Mouse (Mus musculus): ENCODE data around the gene Cd80.
A peak's percentile ranks its signal among the peaks of the same experiment; 100 is the strongest.

Cd80 gene

GRCm38 (mm10) chr16:38448458-38448857 lies 6.9 kb upstream of the Cd80 start:
- DNase-seq (ENCODE audit: low read depth, low spot score) = peak; percentile 33

GRCm38 (mm10) chr16:38450707-38451106 lies 4.7 kb upstream of the Cd80 start:
- no peak for DNase-seq (ENCODE audit: low read depth, low spot score)

DNA sequence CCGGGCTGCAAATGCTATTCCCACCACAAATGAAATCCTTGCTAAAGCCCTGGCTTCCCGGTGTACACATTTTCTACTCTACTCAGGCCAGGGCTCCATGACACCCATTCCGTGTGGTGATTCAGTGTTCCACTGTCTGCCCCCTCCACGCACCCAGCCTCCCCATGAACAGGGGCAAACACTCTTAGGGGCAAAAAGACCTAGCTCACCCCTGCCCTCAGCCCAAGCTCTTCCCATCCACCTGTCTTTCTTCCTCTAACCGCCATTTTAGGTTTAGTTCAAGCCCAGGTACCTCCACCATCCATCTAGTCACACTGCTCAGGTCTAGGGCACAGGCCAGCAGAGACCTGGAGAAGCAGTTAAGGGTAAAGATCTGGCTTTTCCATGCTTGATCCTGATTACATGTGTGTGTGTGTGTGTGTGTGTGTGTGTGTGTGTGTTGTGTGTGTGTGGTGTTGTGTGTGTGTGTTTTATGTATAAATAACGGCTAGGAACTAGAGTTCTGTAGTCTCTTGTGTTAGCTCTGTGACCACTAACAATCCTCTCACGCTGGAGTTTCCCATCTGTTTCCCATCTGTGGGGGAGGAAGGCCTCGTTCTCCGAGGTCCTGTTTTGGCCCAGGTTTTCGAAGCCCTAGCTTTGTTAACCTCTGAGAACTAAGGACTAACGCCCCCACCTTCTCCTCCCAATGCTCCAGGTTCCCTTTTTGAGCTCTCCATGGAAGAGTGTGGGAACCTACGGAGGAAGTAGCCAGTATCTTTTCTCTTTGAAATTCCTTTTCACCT lies 3.7 kb upstream of the Cd80 start:
- peak; percentile 78 for DNase-seq (ENCODE audit: low read depth, low spot score)

DNA sequence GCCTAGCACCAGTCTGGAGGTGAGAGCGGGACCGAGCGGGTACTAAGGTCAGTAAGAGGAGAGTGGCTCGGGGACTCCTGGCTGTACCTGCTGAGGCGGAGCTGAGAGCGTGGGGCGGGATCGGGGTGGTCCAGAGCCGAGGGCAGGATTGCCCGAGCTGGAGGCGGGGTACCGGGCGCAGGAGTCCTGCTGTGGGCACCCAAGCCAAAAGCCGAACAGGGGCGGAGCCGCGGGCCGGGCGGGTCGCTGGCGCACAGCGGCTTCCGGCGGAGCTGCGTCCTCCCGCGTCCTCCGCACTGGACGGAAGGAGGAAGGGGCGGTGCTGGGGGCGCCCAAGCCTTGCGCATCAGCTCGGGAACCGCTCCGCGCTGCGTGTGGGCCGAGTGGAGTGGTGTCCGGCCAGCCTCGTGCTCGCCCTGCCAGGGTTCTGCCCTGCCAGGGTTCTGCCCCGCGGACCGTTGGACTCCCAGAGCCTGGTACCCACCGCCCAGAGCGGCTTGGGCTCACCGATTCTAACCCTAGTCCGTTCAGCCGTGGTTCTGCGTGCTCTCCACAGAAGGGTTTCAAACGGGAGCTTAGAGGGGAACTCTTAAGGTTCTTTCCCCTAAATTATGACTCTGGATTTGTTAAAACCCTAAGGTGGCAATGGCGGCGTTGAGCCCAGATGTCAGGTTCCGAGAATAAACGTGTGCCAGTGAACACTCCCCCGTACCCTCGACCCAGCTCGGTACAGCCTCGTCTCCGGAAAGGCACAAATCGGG lies 2.7 kb upstream of the Cd80 start, which contains the start of gene Adprh:
TSS of gene Adprh (minus strand) at position 262 of the 761 bp plus-strand sequence.
- DNase-seq (ENCODE audit: low read depth, low spot score) = peak; percentile 71

DNA sequence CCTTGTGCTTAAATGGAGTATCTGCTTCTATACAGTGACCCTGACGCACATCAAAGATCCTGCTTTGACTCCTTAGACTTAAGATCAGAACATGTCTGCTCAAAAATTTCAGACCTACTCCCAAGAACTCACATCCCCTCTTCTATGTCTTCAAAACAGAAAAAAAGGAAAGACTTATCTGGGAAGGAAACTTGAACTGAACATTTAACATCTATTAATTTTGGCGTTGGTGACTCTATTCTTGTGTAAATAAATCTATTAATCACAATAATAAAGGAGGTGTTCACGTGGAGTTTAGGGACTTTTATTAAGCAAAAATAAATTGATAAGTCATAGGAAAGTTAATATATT lies 2.2 kb upstream of the Cd80 start:
- no peak for DNase-seq (ENCODE audit: low read depth, low spot score)

DNA sequence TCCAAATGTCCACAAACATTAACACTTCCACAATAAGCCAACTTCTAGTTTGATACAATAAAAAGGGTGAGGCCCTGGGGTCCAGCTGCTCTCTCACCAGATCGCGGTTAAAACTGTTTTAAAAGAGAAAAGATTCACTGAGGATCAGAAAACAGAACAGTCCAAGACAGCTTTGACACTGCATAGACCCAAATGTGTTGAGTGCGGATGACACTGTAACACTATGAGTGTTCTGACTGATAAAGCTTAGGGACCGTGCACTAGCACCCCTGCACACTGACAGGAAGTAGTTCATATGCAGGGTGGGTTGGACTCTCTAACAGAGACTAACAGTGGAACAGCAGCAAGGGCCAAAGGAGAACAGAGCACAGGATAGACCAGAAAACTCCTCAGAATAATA lies 1.4 kb upstream of the Cd80 start:
- DNase-seq (ENCODE audit: low read depth, low spot score) = no peak

- DNase-seq (ENCODE audit: low read depth, low spot score) = no peak
Observed at GRCm38 (mm10) chr16:38454533-38455254, 667 bp upstream of the Cd80 start.

- peak; percentile 74 for DNase-seq (ENCODE audit: low read depth, low spot score)
Observed at GRCm38 (mm10) chr16:38456812-38457567, 1.6 kb downstream of the Cd80 start.

DNA sequence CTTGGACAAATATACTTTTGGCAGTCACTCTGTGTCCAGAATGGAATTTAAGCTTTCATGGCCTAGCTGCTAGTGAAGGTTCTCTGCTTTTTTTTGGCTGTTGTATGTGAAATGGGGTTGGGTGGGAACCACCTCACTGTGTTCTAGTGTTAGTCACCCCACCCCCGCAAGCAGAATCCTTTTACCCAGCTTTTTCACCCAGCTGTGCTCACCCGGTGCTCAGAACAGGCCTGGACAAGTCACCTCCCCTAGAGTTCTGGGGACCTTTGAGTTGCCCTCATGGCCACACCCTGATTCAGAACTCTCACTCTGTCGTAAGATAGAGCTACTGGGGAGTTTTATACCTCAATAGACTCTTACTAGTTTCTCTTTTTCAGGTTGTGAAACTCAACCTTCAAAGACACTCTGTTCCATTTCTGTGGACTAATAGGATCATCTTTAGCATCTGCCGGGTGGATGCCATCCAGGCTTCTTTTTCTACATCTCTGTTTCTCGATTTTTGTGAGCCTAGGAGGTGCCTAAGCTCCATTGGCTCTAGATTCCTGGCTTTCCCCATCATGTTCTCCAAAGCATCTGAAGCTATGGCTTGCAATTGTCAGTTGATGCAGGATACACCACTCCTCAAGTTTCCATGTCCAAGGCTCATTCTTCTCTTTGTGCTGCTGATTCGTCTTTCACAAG lies 3.4 kb downstream of the Cd80 start:
- peak; percentile 69 for DNase-seq (ENCODE audit: low read depth, low spot score)

DNA sequence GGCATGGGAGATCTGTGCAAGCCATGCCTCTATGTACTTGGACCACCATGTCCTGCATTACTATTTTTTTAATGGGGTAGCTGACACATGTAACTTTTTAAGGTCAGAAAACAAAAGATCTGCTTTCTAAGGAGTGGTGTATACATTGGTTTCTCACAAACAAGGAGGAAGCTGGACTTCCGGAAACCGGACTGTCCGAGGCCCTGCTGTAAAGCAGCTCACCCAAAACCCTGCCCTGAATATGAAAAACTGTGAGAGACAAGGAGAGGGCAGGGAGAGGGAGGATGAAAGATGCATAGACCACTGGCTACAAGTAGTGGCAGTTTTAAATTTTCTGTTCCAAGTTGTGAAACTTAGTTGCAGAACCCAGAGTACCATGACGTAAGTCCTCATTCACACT lies 4.6 kb downstream of the Cd80 start:
- DNase-seq (ENCODE audit: low read depth, low spot score) = no peak

GRCm38 (mm10) chr16:38461749-38462148 lies 6.4 kb downstream of the Cd80 start:
- no peak for DNase-seq (ENCODE audit: low read depth, low spot score)

GRCm38 (mm10) chr16:38462161-38462560 lies 6.8 kb downstream of the Cd80 start:
- no peak for DNase-seq (ENCODE audit: low read depth, low spot score)

DNA sequence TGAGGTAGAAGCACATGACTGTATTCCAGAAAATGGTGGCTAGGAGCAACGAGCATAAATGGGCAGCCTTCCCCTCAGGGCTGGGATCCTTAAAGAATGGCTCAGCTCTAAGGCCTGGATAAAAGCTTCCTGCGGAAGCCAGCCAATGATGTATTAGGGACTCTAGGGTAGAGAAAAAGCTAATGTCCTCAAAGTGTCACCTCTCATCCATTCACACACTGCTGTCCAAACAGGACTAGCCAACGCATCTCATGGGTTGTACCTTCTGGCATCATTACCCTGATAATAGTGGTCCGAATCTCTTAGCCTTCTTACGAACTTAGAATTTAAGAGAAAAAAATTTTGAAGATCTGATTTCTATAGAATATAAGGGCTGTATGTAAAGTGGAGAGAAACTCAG lies 7.9 kb downstream of the Cd80 start:
- DNase-seq (ENCODE audit: low read depth, low spot score) = no peak

GRCm38 (mm10) chr16:38466089-38466488 lies 10.7 kb downstream of the Cd80 start:
- no peak for DNase-seq (ENCODE audit: low read depth, low spot score)

GRCm38 (mm10) chr16:38467091-38467916 lies 11.9 kb downstream of the Cd80 start:
- no peak for DNase-seq (ENCODE audit: low read depth, low spot score)

DNA sequence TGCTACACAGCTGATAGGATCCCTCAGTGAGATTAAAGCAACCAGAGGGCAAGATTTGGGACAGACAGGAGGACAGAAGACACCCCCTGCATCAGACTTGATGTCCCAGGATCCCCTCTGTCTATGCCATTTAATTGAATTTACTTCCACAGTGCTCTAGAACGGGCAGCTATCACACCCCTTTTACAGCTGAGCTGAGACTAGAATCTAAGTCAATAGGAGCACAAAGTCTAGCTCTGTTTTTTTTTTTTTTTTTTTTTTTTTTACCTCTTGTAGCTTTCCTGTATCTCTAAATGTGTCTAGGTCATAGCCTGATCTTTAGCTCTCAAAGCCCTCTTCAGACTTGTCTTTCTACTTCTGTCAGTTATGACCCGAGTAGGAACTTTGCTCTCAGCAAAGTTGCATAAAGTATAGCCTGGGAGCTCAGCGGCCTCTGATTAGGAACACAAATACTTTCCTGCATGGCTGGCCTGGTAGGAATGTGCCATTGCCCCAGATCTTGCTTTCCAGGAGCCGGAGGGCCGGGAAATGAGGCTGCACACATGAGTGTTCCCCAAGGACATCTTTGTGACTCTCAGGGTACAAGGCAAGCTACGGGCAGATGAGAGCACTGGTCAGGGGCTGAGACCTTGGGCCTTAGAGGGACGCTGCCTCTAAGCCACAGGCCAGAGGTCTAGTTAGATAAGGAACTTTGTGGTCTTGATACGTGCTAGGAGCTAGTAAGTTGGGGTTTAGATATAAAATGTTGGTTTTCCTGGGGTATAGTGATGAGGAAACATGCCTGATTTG lies 12.8 kb downstream of the Cd80 start:
- no peak for DNase-seq (ENCODE audit: low read depth, low spot score)

DNA sequence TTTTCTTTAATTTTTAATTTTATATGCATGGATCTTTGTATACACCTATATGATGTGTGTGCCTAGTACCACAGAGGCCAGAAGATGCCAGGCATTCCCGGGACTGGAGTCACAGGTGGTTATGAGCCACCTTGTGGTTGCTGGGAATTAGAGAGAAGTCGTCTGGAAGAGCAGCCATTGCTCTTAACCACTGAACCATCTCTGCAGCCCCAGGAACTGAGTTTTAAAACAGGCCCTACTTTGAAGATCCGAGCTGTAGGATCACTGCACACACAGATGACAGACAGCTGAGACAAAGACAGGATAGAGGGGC lies 13.3 kb downstream of the Cd80 start:
- DNase-seq (ENCODE audit: low read depth, low spot score) = no peak

GRCm38 (mm10) chr16:38469437-38469836 lies 14.1 kb downstream of the Cd80 start:
- no peak for DNase-seq (ENCODE audit: low read depth, low spot score)

- DNase-seq (ENCODE audit: low read depth, low spot score) = peak; percentile 99
Observed at GRCm38 (mm10) chr16:38471697-38472506, 16.5 kb downstream of the Cd80 start.

All from R1 (cell line).